Mouse (Mus musculus): Measurements from ENCODE around the gene Cd9.
"Not testable (repeated sequence)": the region's sequence is repeated elsewhere in the genome, so short reads cannot be mapped to it uniquely, and the experiment has no call there.

The Cd9 gene

DNA sequence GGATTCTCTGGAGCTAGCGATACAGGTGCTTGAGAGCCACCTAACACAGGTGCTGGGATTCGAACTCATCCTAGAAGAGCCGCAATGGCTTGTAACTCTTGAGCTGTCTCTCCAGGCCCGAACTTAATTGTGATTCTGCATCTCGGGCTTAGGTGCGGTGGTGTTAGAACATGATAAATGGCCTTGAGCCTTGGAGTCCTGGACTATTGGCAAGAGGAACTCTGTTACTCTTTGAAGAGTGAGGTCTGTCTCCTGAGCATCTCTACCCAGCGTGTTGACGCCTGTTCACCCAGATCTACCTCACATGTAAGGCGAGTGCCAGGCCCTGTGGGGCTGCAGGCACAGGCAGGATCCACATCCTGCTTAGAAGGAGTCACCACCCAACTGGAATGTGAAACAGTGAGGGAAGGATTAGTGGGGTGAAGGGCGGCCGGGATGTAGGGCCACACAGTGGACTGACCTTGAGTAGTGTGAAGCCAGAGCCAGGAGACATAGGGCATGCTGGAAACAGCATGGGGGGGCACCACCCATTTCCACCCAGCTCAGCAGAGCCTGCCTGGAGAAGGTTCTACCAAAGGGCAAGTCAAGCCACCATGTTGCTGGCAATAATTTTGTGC is 8.7 kb upstream of the Cd9 start:
- no peak for DNase-seq (ENCODE audit: low spot score in 2 of 2)

DNA sequence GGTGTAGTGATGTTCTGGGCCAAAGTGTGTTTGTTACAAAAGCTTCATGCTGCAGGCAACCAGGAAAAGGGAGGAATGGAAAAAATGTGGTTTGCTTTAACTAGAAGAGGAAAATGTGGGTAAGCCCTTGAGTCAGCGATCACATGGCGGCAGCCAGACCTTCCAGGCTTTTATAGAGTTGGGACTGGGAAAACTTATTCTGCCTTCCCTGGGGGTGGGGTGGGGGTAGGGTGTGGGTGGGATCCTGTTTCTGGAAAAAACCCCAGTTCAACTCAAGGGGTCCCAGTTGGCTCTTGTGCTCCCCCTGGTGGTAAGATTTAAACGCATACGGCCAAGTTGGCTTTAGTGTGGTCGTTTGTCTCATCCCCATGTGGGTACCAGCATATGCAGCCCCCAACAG is 3.5 kb upstream of the Cd9 start:
- no peak for DNase-seq (ENCODE audit: low spot score in 2 of 2)

- DNase-seq (ENCODE audit: low spot score in 2 of 2) = no peak
Measured at GRCm38 (mm10) chr6:125496417-125496816, 1.8 kb upstream of the Cd9 start.

DNA sequence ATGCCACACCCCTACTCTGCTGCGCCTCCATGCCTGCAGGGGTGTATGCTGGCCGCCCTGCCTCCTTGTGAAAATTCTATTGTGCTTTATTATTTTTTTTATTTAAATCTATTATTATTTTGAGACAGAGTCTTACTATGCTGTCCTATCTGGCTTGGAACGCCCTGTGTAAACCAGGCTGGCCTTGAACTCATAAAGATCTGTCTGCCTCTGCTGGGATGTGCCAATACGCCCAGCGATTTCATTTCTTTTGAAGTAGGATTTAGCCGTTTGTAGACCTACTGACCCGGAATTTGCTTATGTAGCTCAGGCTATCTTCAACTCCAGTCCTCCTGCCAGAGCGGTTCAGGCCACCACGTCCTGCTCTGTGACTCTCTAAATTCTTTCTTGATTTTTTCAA is 770 bp upstream of the Cd9 start:
- DNase-seq (ENCODE audit: low spot score in 2 of 2) = no peak

DNA sequence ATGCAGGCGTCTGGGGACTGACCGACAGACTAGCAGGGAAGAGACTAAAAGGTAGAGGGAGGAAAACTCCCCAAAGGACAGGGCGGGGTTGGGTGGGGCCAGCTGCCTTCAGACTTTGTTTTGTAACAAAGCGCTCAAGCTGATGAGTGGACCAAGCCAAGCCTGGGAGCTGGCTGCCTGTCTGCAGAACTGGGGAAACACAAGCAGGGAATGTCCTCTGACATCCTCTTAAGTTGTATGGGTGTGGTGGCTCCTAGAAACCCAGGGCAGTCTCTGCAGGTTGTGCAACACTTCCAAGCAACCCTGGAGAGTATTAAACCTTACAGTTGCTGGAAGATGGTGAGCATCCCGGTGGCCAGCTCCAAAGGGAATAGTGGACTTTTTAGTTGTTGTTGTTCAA is 1.4 kb downstream of the Cd9 start:
- DNase-seq (ENCODE audit: low spot score in 2 of 2) = no peak

DNA sequence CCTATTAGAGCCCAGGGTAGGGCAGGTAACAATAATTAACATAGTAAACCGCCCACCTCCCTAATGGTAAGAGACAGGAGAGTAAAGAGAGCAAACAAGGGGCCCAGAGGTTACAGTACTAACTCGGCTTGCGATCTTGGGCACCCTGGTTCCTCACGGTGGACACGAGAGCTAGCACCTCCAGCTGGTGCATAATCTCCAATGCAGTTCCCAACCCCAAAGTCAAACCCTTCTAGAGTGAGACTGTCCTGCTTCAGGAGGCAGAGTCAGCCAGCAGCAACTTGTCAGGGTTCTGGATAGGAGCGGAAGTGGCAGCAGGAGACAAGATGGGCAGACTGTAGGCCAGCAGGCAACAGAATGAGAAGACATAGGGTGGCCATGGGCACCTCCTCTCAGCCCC is 1.9 kb downstream of the Cd9 start:
- DNase-seq (ENCODE audit: low spot score in 2 of 2) = no peak

DNA sequence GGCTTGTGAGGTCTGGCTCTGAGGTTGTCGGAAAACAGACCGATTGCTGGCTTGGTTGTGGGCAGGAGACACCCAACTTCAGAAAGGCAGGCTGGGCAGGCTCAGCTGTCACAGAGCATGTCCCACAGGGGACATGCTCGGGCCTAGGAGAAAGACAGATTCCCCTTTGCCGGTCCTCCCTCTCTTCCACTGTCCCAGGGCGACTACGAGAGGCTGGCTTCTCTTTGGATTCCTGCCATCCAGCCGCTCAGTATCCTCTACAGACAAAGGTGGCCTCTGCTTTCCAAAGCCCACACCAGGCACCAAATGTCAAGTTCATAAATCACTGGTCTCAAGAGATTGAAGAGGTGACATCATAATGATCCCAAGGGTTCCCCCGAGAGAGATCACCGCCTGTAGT is 2.6 kb downstream of the Cd9 start:
- no peak for DNase-seq (ENCODE audit: low spot score in 2 of 2)

DNA sequence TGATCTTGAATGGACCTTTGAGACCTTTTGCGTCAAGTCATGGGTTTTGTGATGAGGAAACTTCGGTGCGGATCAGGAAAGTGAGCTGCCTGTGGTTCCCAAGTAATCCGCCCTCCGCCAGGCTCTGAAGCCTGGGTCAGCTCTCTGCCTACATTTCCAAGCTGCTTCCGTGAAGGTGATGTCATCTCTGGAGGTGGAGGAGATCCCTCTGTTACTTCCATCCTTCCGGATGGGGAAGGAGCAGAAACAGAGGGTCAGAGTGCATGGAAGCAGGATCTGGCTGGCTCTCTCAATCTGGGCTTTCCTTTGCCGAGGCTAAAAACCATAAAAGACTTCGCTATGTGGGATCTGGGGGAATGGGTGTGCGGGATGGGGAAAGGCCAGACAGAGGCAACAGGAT is 3.2 kb downstream of the Cd9 start:
- no peak for DNase-seq (ENCODE audit: low spot score in 2 of 2)

GRCm38 (mm10) chr6:125489881-125490559 is 4.6 kb downstream of the Cd9 start:
- no peak for DNase-seq (ENCODE audit: low spot score in 2 of 2)

DNA sequence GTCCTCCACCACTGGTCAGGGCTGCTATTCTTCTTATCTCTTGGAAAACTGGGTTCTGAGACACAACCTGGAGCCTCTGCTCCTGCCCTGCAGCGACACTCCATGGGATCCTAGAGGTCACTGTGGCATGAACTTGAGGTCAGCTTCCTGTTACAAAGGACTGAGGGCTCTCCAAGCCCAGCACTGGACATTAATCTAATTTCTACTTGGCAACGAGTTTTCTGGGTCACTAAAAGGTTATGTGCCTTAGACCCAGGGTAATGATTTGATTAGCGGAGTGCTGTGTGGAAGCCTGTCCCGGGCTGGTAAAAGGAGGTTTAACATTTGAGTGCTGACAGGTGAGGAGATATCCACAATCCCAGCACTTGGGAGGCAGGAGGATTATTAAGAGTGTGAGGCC is 9.0 kb downstream of the Cd9 start:
- no peak for DNase-seq (ENCODE audit: low spot score in 2 of 2)

DNA sequence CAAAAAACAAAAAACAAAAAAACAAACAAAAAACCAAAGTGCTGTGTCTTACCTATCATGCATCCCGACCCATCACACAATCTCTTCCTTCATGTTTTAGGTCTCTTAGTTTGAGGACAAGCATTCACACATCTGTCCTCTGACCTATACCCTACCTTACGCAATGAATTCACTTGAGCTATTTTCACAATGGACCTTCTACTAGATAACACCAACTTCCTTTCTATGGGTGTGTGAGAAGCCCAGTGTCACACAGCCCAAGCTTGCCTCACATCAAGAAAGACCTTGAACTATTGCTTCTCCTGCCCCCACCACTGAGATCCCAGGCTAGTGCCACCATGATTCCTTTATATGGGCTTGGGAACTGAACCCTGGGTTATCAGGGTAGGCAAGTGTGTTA is 9.9 kb downstream of the Cd9 start:
- no peak for DNase-seq (ENCODE audit: low spot score in 2 of 2)

DNA sequence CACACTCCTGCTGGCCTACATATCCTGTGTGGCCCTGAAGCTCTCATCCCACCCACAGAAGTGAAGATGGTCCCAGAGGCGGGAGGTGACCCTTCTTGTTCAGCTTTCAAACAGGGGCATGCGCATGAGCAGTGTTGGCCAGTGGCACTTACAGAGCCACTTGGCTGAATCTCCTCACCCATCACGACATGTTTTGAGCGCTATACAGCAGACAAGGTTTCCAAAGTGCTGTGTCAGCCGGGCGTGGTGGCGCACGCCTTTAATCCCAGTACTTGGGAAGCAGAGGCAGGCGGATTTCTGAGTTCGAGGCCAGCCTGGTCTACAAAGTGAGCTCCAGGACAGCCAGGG is 10.3 kb downstream of the Cd9 start:
- DNase-seq (ENCODE audit: low spot score in 2 of 2) = not testable (repeated sequence)

DNA sequence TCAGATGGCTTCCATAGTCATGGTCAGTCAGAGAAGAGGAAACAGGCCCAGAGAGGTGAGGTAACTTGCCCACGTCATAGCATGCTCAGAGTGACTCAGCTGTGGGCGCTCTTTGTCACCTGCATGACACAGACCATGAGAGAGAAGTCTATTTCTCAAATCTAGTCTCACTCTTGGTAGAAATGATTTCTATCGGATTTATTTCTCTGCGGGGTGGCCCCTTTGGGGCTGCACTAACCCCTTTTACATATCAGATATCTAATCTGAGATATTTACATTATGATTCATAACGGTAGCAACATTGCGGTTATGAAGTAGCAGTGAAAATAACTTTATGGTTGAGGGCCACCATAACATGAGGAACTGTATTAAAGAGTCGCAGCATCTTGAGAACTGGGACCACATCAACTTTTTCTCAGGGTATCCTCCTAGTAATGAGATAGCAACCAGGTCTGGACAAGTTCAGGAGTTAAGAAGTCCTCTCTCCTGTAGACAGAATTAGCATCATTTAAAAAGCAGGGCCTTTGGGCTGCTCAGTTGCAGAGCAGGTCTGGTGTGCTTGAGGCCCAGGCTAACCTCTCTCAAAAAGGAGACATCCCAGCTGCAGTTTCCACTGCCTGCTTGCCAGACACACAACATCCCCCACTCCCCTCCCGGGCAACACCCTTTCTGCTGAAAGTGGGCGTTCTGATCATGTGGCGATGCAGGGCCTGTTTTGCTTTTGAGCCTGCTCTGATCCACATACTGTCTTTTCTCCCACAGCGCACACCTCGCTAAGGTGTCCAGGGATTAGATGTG is 10.9 kb downstream of the Cd9 start:
- no peak for DNase-seq (ENCODE audit: low spot score in 2 of 2)

DNA sequence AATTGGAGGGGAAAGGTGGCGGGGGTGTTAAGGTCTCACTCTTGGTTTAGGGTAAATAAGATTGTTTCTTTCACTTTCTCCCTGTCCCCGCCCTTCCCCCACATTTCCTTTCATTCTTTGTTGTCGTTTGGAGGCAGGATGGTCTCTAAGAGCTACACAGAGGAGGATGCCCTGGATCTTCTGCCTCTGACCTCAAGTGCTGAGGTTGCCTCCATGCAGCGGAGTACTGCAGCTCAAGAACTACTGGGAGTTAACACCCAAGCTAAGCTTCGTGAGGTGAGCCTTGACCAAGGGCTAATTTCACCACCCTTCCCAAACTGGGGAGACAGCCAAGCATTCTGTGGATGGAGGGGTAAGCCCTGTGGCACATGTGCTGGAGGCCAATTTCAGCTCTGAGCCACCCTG is 12.2 kb downstream of the Cd9 start:
- no peak for DNase-seq (ENCODE audit: low spot score in 2 of 2)

DNA sequence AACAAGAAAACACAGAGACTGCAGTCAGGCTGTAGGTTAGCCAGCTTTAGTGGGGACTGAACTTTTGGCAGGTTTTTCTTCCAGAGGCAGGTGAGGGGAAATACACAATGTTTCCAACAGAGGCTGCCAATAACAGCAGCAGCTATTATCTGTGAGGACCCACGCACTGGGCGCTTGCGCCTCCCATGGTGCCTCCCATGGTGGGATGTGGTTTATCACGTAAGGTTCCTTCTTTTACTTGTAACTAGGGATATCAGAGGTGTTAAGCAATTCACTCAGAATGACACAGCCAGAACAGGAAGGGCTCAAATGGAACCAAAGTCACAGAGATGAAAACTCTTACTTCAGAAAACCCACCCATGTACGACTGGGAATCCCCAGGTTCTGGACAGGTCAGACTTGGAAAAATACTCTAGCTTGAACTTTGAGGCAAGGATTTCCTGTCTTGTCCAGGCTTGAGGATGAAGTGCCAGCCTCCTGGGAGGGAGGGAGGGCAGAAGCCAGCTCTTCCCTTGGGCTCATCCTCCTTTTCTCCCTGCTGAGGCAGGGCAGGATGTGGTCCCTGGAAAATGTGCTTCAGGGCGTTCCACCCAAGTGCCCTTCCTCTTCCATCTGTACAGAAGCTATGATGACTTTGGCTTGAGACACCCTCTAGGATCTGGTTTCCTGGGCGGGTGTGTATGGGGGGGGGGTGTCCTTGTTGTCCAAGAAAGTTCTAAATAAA is 12.8 kb downstream of the Cd9 start:
- DNase-seq (ENCODE audit: low spot score in 2 of 2) = no peak

GRCm38 (mm10) chr6:125480396-125481361 is 13.9 kb downstream of the Cd9 start:
- peak in 1 of 2 experiments; percentile 32 for DNase-seq (ENCODE audit: low spot score in 2 of 2)

DNA sequence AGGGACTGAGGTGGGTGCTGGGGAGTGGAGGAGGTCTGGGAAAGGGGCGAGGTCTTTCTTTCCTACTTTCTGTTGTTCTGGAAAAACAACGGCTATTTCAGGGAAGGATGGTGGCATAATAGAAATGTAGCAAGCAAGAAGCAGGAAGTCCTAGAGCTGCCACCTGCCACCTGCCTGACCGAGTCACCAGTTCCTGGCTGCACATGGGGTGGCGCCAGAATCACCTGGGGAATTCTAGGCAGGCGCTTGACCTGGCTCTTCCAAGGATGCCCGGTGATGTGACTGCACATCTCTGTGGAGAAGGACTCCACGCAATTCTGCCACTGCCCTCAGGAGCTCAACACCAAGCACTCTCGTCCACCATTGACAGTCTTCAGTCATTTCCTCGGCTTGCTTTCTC is 15.2 kb downstream of the Cd9 start:
- no peak for DNase-seq (ENCODE audit: low spot score in 2 of 2)

- DNase-seq (ENCODE audit: low spot score in 2 of 2) = no peak
Measured at GRCm38 (mm10) chr6:125478135-125479128, 16.2 kb downstream of the Cd9 start.

- no peak for DNase-seq (ENCODE audit: low spot score in 2 of 2)
Measured at GRCm38 (mm10) chr6:125476826-125477589, 17.6 kb downstream of the Cd9 start.
